Mouse (Mus musculus) bone marrow macrophage, adult 2 months (primary cell): ENCODE measurements around the gene Gm5475.

ENCODE experiments used
- CTCF ChIP-seq: IDR thresholded peaks from 2 replicates; pipeline ENCODE4 v1.5.1; 2012; ENCODE audit warnings: low read depth, mild to moderate bottlenecking, low read length, moderate library complexity
- POLR2A ChIP-seq: IDR thresholded peaks from 2 replicates; pipeline ENCODE4 v1.6.1; 2012; ENCODE audit warnings: mild to moderate bottlenecking, low read depth, low read length, borderline replicate concordance

DNA sequence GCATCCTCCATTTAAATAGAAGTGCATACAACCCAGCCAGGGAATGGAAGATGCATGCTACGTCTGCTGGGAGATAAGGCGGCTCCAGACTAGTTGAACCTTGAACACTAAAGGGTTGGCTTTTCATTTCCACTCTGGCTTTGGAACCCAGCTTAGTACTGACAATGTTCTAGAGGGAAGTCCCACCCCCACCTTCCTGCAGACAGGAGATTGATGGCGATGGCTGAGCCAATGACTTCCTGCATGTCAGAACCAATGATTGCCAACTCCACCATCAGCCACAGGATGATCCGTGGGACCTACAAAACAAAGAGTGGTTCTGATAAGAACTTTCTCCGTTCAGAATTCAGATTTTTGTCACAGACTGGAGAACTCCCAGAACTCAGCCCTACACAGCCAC is 15.9 kb upstream of the Gm5475 start:
- TF ChIP-seq POLR2A (no peak), CTCF (no peak)
